Mouse (Mus musculus) CH12F3 (cell line): ENCODE data around the gene Btbd1.

ENCODE experiments used
- in situ Hi-C: fragments of 300-500 bp; cut with MboI; formaldehyde crosslinking; loops from 2 replicates; pipeline ENCODE4 v1.14.3; 2020; ENCODE audit warnings: low sequenced_read_pairs

Btbd1 gene

DNA sequence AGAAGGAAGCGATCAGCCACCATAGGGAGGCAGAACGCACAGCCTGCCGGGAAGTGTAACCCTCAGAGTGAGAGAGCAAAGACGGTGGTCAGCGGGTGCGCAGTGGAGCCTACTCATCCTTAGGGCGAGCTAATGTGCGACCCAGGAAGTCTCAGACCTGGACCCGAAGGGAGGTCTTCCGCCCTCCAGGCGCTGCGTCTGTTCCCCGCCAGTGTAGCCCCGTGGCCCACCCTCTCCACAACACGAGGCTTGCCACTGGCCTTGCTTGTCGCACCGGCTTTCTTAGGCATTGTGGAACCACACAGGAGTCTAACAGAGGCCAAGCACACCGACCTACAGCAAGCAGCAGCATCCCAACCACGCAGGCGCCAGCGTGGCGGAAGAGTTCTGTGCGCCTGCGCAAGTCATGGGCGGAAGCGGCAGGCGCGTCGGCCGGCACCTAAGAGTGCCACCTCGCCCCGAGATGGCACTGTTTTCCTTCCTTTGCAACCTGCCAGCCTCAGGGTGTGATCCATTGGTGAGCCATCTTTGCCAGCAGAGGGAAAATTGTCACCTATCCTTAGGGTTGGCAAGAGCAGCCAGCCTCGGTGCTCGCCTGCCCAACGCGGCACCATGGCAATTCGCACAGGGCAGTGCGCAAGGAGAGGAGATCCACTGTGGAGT lies 40.0 kb downstream of the Btbd1 start, which contains the start of gene 3110040N11Rik:
Gene 3110040N11Rik, minus strand, starts transcription at position 384 of the 663 bp plus-strand sequence.
- in situ Hi-C loops: no loop called here

DNA sequence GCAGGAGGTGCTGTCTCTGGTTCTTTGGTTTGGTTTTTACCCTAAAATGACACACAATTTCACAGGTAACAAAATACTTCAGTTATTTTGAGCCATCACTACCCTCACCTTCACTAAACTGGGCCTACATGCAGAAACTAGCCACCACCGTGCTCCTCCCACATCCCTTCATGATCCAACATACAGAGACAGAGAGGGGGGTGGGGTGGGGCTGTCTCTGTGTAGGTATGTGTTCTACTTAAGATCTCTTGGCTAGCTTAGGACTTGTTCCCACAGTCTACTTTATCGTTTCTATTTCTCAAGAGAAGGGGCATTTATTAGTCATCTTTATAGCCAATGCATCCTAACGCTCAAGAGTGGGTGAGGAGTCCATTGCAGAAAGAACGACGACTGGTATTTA lies 40.7 kb downstream of the Btbd1 start:
- in situ Hi-C loops: no loop called here

DNA sequence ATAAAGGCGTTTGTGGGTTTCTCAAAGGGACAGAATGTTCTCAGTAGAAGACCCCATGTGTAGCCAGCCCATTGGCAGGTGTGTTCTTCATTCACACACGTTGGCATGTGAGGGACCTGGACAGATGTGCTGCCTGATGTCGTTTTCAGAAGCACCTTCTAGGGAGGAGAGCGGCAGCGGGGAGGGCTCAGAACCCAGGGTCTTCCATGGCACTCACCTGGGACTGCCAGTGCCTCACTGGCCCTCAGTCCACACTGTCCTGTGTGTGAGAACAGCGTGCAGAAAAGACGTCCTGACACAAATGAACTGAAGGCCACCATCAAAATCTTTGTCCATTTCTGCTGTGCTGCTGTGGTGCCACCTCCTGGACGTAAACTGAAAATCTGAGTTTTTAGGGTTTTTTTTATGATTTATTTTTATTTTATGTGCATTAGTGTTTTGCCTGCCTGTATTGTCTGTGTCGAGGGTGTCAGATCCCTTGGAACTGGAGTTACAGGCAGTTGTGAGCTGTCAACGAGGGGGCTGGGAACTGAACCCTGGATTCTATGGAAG lies 51.5 kb downstream of the Btbd1 start:
- in situ Hi-C loops: no loop called here

DNA sequence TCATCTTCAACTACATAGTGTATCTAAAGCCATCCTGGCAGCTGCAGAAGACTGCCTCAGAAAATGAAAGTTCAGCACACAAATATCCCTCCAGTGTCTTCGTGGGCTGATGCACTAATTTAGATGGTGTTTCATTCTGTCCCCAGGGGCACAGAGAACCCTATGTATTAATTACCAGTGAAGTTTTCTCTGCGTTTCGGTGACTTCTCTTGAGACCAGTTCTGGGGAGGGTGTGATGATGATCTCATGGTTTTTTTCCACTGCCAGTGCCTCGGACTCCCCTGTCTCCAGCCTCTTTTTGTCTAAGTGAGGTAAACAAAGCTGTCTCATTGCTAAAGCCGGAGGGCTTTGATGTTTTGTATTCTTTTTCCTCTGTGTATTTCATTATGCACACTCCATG lies 53.9 kb downstream of the Btbd1 start:
- in situ Hi-C loops: no loop called here

DNA sequence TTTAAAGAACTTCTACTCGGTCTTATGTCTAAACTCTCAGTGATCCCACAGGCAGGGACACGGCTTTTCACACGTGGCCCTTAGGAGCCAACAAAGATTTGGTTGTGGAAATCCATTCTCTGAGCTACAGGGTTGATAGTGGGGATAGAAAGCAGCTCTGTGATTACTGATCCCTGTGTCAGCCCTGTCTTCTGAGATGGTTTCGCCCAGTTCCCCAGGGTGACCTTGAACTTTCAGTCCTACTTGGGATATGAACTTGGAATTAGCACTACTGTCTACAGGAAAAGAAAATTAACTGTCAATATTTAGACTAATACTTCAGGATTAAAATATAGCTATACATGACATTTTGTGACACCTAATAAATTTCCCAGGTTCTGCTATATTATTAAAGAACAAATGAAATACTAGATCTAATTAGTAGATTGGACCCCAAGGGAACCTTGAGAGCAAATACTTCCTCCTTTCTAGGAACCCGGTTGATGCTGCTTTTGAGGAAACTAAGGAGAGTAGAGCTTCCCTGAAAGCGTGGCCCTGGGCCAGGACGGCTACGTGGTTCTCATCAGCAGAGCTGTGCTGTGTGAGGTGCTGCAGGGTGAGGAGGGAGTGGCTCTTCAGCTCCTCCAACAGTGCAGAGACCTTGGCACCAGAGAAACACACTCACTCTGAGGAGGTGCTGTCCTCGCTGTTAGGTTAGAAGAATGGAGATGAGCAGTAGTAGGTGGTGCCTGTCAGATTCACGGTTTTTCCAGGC lies 56.3 kb downstream of the Btbd1 start:
- in situ Hi-C loops: no loop called here

DNA sequence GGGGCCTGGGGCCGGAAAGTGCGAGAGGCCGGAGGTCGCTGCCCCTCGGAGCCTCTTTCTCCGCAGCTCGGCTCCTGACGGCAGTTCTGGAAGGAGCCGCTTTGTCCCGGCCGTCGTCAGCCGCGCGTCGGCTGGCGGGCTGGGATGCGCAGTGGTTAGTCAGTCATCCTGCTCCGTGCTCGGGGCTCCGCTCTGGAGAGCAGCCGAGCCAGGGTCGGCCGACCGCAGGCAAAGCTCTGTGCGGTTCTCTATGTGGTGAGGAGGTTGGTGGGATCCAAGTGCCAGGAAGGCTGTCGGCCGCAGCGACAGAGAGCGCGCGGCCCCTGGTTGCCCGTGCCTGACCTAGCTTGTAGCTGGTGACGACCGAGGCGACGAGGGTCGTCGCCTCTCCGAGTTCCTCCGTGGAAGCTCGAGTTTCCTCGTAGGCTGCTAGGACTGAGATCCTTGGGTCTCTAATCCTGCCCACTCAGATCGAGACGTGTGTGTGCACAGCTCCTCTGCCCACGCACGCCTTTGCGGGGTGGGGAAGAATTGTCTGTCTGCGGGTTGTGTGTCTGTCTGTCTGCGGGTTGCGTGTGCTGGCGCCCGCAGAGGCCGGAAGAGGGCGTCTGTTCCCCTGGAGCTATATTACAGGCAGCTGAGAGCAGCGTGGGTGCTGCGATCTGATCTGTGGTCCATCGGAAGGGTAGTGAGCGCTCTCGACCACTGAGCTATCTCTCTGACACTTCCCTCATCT lies 66.0 kb downstream of the Btbd1 start:
- in situ Hi-C loops: no loop called here

DNA sequence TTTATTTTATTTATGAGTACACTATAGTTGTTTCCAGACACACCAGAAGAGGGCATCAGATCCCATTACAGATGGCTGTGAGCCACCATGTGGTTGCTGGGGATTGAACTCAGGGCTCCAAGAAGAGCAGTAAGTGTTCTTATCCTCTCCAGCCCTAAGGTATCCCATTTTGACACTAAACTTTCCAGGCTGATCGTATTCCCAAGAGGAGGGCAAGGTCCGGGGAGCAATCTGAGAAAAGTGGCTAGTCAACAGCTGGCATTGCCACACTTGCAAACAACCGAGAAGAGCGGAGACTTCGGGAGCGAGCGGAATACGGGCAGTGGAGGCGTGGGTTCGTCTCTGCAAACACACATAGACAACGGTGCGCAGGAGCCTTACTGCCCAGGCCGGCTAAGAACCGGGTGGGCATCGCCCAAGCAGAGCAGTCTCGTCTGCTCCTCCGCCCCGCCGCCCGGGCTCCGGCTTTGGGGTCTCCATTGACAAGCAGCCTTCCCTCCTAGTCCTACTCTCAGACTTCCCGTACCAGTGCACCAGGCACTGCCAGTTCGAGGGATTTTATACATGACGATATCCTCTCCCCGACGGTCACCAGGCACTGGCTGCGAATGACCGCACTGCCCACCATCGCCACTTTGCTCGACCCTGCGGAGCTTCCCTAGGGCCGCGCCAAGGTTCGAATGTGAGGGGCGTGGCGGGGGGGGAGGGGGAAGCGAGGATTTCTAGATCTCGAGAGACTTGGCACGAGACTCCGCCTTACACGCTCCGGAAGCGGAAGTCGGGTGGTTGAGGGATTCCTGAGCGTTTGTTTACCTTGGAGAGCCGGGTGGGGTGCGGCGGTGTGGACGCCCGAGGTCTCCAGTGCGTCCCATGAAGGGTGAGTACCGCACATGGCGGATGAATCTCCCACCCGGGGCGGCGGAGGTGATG lies 66.8 kb downstream of the Btbd1 start, which contains the start of gene Ramac:
Gene Ramac, plus strand, starts transcription at position 746 of the 930 bp plus-strand sequence.
- in situ Hi-C loops: no loop called here

DNA sequence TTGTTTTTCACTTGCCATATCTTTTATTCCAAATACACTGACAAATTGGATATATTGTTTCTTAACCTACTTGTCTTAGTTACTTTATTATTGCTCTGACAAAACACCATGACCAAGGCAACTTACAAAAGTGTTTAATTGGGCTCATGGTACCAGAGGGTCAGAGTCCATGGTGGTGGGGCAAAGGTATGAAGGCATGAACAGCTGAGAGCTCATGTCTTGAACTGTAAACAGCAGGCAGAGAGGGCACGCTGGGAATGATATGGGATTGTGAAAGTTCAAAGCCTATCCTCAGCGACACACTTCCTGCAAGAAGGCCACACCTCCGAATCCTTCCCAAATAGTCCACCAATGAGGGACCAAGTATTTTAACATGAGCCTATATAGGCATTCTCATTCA lies 81.3 kb downstream of the Btbd1 start:
- in situ Hi-C loops: no loop called here

DNA sequence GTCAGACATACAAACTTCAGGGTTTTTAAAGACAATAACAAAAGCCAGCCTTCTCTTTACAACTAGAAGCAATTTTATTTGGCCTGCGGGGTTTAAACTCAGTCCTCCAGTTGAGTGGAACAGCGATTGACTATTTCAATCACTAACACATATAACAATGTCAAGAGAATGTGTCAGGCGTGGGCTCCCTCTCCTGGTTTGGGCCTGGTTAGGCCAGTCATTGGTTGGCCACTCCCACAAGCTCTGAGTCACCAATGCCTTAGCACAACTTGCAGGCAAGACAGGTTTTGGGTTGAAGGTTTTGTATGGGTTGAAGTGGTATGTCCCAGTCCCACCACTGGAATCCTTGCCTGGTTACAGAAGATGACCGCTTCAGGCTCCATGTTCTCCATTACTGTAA lies 85.1 kb downstream of the Btbd1 start:
- in situ Hi-C loops: no loop called here
